Mouse (Mus musculus) kidney, adult 11 months (tissue): ENCODE results near the gene Zer1.

Experiments used
- DNase-seq: peaks from one replicate; pipeline ENCODE4 v3.0.0; 2022

The Zer1 gene

DNA sequence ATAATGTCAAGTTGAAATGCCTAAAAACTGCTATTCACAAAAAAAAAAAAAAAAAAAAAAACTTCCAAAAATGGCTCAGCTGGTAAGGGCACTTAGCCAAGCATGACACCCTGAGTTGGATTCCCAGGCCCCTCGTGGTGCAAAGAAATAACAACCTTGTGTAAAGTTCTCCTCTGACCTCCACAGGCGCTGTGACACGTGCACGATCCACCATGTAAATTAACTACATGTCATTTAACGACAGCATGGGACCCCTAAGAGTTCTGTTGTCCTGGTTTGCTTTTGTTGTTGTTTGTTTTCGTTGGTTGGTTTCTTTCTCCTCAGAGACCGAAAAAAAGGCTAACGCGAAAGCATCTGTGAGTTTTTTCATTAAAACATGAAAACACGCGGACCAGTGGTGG, 76.3 kb downstream of the Zer1 start:
- DNase-seq, result no peak
